Mouse (Mus musculus) bone marrow, adult 2 months (tissue): ENCODE data around the gene Nip7. TPM values are rescaled to one million over a fixed set of nuclear protein-coding genes. Genes with fewer than 3 reads are reported as not detected.
"Not testable (repeated sequence)": the region's sequence is repeated elsewhere in the genome, so short reads cannot be mapped to it uniquely, and the experiment has no call there.

Experiments used
- H3K27ac ChIP-seq: fragments of 200-500 bp; 2 replicates; pipeline ENCODE4 v1.5.1; 2012; ENCODE audit warnings: low read depth, mild to moderate bottlenecking, control low read depth, inconsistent platforms, low read length; ENCODE audit not compliant: control insufficient read depth, poor library complexity, insufficient read depth
- H3K4me1 ChIP-seq: fragments of 200-500 bp; 2 replicates; pipeline ENCODE4 v1.6.1; 2011; ENCODE audit warnings: low read length; ENCODE audit not compliant: control insufficient read depth, insufficient read depth
- H3K4me3 ChIP-seq: fragments of 200-500 bp; replicated peaks from 2 replicates; pipeline ENCODE3; 2011; ENCODE audit warnings: mild to moderate bottlenecking, low read depth, low read length, control low read depth; ENCODE audit not compliant: control insufficient read depth
- CTCF ChIP-seq: fragments of 200-500 bp; IDR thresholded peaks from 2 replicates; pipeline ENCODE4 v1.5.1; 2011; ENCODE audit warnings: low read length, control low read depth; ENCODE audit not compliant: control insufficient read depth, insufficient read depth
- POLR2A ChIP-seq: fragments of 200-500 bp; IDR thresholded peaks from 2 replicates; pipeline ENCODE4 v1.6.1; 2011; ENCODE audit warnings: low read depth, mild to moderate bottlenecking, control low read depth, low read length, borderline replicate concordance; ENCODE audit not compliant: control insufficient read depth
- WGBS: fragments of 180-500 bp; shearing (Covaris S2); methylation state at CpG from one replicate; pipeline ENCODE4 v1.1.7; 2018; 5-methylcytosine and 5-hydroxymethylcytosine counted together
- polyA plus RNA-seq: library from polyadenylated mRNA; stranded (reverse); fragments of >200 nt; gene quantifications from 2 replicates; pipeline ENCODE4 v1.2.4, GENCODE M21; 2011; ENCODE audit warnings: low replicate concordance; ENCODE audit not compliant: missing spikeins, insufficient read depth, insufficient read length

Gene Nip7
- polyA plus RNA-seq, 1 experiment = 59.8 TPM

DNA sequence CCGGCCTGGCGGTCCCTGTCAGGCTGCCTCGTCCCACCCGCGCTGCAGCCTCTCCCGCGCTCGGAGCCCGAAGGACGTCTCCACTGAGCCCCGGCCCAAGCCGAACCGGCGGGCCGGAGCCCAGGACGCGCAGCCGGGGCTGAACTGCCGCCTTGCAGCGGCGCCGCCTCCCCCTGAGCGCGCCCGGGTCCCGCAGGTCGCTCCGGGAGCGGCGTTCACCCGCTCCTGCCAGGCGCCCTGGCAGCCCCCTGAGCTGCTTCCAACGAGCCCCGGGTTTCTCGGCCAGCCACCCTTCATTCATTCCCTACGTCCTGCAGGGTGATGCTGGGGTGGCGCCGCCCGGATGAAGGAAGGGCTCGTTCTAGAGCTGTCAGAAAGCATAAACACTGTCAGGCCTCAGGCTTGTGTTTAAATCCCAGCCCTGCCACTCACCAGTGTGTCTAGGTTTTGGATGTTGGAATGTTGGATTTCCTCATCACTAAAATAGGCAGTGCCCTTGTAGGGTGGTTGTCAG lies 25.0 kb upstream of the Nip7 start:
- peak overlapping the region; percentile 88 for H3K4me3 ChIP-seq
- peak overlapping the region; percentile 87 for H3K27ac ChIP-seq
- WGBS = under 1% methylated on average over 40 of the region's 40 CpGs
- TF ChIP-seq CTCF (no peak), POLR2A (no peak)
- peaks cover 2% of the 10 kb centered on the region; the same call in 1 of the 2 replicates for H3K4me1 ChIP-seq

DNA sequence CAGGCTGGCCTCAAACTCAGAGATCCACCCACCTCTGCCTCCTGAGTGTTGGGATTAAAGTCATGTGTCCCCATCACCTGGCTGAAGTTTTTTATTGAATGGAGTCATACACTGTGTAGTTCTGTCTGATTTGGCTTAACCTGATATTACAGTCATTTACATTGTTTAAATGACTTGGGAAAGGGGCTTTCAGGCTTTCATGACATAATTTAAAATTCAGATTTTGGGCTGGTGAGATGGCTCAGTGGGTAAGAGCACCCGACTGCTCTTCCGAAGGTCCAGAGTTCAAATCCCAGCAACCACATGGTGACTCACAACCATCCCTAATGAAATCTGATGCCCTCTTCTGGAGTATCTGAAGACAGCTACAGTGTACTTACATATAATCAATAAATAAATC lies 23.1 kb upstream of the Nip7 start:
- not testable (repeated sequence) for H3K27ac ChIP-seq, H3K4me3 ChIP-seq, H3K4me1 ChIP-seq
- 94% methylated on average over 2 of the region's 2 CpGs for WGBS

DNA sequence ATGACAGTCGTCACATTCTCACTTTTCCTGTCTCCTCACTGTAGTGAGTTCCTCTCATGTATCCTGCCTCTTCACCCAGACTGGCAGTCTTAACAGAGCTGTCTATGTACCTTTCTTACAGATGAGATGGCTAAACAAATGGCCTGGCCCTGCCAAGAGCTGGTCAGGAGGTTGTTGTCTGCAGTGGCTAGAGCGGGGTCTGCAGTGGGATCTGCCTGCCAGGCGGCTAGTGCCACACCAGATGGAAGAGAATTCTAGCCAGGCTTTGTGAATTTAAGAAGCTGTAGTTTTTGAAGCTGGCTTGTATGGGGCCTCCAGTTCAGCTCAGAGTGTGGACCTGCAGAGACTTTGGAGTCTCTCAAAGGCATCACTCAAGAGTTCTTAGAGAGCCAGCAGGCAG lies 21.0 kb upstream of the Nip7 start:
- Histone ChIP-seq H3K27ac (no peak overlapping the region), H3K4me1 (peaks cover 2% of the 10 kb centered on the region; the same call in 1 of the 2 replicates), H3K4me3 (no peak overlapping the region)
- TF ChIP-seq POLR2A (no peak), CTCF (no peak)
- WGBS = 83% methylated on average over 3 of the region's 3 CpGs

DNA sequence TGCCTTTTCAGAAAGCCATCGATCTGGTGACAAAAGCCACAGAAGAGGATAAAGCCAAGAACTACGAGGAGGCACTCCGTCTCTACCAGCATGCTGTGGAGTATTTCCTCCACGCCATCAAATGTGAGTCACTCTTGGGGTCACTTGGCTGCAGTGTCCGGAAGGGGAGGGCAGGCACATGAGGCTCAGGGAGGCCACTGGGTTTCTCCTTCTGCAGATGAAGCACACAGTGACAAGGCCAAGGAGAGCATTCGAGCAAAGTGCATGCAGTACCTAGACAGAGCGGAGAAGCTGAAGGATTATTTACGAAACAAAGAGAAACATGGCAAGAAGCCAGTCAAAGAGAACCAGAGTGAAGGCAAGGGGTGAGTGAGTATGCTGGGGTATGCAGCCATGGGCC lies 20.1 kb upstream of the Nip7 start:
- WGBS = 88% methylated on average over 8 of the region's 8 CpGs
- peaks cover 2% of the 10 kb centered on the region; the same call in 1 of the 2 replicates for H3K4me1 ChIP-seq

GRCm38 (mm10) chr8:107040632-107041031 lies 16.0 kb upstream of the Nip7 start:
- no peak for TF ChIP-seq CTCF
- no peak for TF ChIP-seq POLR2A
- Histone ChIP-seq H3K27ac (no peak overlapping the region), H3K4me3 (no peak overlapping the region), H3K4me1 (no peaks in the 10 kb centered on the region)
- whole genome bisulfite sequencing = 41% methylated on average over 7 of the region's 7 CpGs

More for the DNA sequence above, 20.1 kb upstream of the Nip7 start:
- Histone ChIP-seq H3K27ac (no peak overlapping the region), H3K4me3 (no peak overlapping the region)
- no peak for TF ChIP-seq POLR2A
- no peak for TF ChIP-seq CTCF

GRCm38 (mm10) chr8:107045478-107045877 lies 11.2 kb upstream of the Nip7 start:
- TF ChIP-seq CTCF = no peak
- WGBS = 80% methylated on average over 6 of the region's 6 CpGs
- H3K4me3 ChIP-seq = no peak overlapping the region
- H3K27ac ChIP-seq = no peak overlapping the region
- H3K4me1 ChIP-seq = no peaks in the 10 kb centered on the region

GRCm38 (mm10) chr8:107046976-107047375 lies 9.7 kb upstream of the Nip7 start:
- no peak overlapping the region for H3K4me3 ChIP-seq
- TF ChIP-seq POLR2A (no peak), CTCF (no peak)

DNA sequence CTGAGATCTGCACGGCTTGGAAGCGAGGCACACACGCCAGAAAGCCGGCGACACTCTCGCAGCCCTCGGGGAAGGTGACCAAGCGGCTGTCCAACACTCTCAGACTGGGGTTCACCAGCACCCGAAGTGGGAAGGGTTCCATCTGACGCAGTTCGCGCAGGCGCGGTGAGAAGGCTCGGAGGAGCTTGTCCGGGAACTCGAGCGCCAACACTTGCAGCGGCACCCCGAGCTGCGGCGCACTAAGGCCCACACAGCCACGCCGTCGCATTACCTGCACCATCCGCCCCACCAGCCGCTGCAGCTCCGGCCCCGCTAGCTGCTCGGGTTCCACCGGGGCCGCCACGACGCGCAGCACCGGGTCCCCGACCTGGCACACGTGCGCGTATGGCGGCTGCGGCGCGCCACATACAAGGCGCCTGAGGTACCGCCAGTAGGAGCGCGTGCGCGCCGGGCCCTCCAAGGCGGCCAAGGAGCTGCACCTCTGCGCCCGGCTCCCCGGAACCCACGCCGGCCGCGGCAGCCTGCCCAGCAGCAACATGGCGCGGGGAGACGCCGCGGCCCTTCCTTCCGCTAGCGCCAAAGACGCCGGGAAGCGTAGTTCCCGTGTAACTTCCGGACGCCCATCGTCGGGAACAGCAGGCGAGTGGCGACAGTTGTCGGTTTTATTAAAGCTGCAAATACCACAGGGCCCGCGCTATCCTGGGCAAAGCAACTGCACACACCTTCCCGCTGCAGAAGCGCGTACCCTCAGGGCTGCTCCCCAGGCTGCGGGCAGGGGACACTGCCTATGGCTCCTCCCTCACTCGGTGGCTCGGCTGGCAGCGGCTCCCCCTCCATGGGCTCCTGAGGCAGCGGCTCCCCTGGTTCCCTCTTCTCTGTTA lies 8.4 kb upstream of the Nip7 start, which contains the start of gene Pdf:
Pdf (minus strand) TSS at position 554 of the 881 bp plus-strand sequence.
- Histone ChIP-seq H3K4me3 (peak within 1 kb of the TSS; percentile 84), H3K4me1 (no peaks in the 10 kb centered on the region), H3K27ac (peak within 1 kb of the TSS; percentile 86)
- under 1% methylated on average over 87 of the region's 87 CpGs for WGBS
- peak; percentile 80; the same call in 1 of the 2 replicates for TF ChIP-seq POLR2A
- TF ChIP-seq CTCF = no peak

More at GRCm38 (mm10) chr8:107046976-107047375, 9.7 kb upstream of the Nip7 start:
- WGBS = 65% methylated on average over 5 of the region's 5 CpGs
- H3K27ac ChIP-seq = no peak overlapping the region
- H3K4me1 ChIP-seq = no peaks in the 10 kb centered on the region
